Mouse (Mus musculus) testis, adult 2 months (tissue): Measurements from ENCODE around the gene Wdr54.

Experiments used
- CTCF ChIP-seq: fragments of 200-500 bp; IDR thresholded peaks from 2 replicates; pipeline ENCODE4 v1.5.1; 2012; ENCODE audit warnings: low read depth, mild to moderate bottlenecking, inconsistent platforms, low read length, moderate library complexity; ENCODE audit not compliant: control insufficient read depth, insufficient read depth, insufficient replicate concordance
- POLR2A ChIP-seq: fragments of 200-500 bp; IDR thresholded peaks from 2 replicates; pipeline ENCODE4 v1.6.1; 2012; ENCODE audit warnings: low read depth, mild to moderate bottlenecking, inconsistent platforms, low read length, moderate library complexity; ENCODE audit not compliant: control insufficient read depth

DNA sequence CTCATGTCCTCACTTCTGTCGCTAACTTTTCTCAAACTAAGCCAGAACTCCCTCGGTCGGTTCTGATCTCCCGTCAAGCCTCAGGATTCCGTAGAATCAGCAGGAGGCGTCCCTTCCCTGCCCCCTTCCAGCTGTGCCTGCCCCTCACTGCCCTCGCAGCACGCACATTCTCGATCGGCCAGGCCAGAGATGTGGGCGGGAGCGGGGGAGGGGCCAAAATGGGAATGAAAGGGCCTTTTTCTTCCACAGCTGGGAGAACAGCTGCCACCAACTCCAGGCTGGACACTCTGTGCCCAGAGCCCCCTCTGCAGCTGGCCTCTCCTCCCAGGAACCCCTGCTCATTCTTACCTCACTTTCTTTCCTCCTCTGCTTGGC lies 18.6 kb downstream of the Wdr54 start:
- TF ChIP-seq POLR2A (no peak), CTCF (no peak)
